Mouse (Mus musculus): ENCODE results near the gene Efcab11.
A peak's percentile ranks its signal among the peaks of the same experiment; 100 is the strongest.

The Efcab11 gene

DNA sequence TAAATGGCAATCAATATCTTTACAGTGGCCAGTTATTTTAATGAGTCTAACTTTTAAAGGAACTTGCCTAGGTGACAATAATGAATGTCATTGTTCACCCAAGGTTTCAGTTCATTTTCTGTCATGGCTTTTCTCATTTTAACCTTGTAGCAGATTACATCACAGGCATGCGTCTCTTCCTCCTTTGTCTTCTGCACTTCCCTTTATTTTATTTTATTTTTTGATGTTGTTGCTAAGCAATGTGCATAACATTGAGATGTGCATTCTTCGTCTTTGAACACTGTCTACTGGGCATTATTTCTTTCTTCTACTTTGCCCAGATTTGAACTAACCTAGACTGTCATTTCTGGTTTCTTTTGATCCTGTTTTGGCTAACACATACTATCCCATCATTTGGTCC is 88.3 kb downstream of the Efcab11 start:
- DNase-seq = no peak

DNA sequence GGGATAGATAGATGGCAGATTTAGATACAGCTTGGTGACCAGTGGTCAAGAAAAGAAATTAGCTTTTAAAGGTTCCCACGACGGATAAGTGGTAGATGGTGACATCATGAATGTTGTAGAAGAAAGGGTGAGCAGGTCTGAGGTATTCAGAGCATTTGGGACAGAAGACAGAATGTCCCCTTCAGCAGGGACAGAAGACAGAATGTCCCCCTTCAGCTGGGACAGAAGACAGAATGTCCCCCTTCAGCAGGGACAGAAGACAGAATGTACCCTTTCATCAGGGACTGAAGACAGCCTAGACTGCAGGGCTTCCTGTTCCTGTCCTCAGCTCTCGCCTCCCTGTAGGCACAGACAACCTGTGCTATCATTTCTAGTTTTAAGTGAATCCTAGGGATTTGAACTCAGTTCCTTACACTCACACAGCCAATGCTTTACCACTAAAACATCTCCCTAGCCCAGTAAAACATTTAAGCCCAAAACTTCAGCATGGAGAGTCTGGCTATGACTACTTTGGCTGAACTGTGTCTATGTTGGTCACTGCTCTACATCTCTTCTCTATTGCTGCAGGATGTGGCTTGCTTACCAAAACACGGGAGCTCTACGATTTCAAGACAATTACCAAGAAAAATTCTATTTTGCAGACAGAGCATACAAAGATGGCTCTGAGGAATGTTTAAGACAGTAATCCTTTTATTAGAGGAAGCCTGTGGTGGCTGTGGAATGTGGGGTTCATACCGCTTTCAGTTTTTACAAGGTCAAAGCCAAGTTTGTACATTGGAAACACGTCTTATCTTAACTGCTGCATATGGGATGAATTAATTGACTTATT is 89.2 kb downstream of the Efcab11 start:
- no peak for DNase-seq

GRCm38 (mm10) chr12:99794158-99794515 is 90.1 kb downstream of the Efcab11 start:
- no peak for DNase-seq

DNA sequence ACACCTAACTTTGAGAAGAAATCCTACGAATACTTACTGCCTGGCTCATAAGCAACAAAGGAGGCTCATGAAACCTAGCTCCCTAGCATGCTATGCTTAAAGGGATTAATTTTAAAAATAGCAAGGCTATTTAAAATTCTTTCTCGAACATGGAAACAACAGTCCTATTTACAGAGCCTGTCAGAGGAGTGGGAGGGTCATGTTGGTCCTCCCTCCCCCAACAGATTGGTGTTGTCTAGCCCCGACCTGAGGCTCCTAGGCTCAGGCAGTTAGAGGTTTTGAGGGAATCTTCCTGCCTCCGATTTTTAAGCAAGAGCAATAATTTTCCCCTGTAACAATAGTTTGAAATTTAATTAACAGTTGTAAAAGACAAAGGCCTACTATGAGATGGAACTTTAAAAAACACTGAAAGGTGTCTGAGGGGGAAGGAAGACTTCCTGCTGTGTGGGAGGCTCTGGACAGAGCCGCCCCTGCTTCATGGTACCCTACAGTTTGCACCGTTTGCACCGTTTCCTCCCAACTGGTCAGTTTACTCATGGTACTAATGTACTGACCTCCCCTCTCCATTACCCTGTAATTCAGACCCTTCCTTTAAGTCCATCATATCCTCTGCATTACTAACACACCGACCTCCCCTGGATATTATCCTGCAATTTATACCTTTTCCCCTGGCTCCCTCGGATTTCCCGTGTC is 90.6 kb downstream of the Efcab11 start:
- DNase-seq = no peak

DNA sequence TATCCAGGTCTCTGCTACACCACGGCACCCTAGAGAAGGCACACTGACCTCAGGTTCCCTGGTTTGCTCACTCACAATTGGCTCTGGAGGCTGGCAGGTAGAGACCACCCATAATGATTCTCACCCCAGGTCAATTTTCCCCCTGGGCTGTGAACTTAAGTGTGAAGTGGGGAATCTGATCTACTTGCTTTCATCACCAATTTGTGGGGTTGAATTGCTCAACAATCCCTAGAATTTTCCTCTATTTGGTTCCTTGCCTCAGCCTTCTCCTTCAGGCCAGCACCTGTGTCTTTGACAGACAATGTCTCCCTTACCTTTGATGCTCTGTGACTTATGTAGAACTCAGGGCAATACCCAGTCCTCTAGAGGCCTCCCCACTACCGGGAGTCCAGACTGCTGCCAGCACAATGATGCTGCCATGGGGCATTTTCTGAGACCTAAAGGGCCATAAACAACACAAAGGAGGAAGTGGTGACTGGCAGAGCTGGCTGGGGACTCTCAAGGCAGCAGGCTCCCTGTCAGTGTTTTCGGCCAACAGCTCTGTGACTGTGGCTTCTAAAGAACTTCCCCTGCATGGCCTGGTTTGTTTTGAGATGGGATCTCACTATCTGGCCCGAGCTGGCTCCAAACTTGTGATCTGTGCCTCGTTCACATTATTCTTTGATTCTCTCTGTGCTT is 94.8 kb downstream of the Efcab11 start:
- no peak for DNase-seq

DNA sequence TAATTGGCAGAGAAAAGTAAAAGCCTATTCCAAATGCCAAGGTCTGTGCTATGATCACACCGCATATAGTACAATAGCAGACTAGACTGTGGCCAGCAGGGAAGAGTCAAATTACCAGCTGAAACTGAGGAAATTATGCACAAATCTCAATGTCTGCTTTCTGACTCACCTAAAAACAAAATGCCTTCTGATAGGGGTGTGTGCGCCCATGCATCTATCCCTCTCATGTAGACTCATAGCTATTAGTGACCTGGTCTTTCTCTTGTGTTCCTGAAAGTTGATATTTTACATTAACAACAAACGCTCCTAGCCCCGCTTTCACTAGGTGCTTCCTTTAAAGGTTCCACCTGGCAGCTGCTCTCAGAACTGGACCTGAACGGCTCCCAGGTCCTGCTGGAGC is 102.5 kb downstream of the Efcab11 start:
- no peak for DNase-seq

- DNase-seq = no peak
Measured at GRCm38 (mm10) chr12:99780396-99780795, 103.8 kb downstream of the Efcab11 start.

DNA sequence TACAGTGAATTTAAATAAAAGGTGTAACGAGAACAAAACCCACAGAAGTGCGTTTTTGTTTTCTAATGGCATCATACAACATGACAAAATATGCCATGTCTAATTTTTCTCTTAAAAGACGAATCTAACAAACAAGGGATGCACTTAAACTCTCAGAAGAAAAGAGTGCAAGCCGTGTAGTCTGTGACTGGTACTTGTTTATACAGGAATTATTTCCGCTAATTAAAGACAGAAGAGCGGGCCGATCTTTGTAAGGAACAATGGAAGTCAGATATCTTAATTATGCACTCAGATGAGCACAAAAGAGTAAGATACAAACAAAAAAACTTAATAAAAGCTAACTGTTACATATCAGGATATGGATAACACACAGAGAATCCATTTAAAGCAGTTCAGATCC is 104.3 kb downstream of the Efcab11 start:
- DNase-seq = no peak

DNA sequence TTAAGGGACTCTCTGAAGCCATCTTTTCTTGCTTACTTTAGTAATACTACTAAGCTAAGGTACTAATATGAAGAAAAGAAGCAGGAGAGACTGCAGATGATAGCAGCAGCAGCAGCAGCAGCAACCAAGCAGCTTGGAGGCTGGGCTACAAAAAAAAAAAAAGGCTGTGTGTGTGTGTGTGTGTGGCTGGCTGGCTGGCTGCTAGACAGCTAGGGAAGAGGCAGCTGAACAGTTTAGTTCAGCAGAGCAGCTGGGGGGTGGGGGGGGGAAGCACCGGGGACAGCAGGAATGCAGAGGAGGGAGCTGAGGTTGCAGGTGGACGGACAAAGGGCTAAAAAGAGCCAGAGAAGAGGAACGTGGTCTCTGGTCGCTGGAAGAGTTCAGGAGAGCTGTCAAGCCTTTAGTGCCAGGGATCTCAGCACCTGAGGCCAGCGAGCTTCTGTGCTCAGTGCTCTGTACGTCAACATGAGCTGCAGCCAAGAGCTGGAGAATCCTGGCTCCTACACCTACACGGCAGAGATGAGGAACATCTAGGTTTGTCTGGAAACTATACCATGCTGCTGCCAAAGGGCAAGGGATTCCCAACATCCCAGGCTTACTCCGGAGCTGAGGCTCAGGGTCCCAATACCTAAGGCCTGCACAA is 107.6 kb downstream of the Efcab11 start:
- DNase-seq = no peak

DNA sequence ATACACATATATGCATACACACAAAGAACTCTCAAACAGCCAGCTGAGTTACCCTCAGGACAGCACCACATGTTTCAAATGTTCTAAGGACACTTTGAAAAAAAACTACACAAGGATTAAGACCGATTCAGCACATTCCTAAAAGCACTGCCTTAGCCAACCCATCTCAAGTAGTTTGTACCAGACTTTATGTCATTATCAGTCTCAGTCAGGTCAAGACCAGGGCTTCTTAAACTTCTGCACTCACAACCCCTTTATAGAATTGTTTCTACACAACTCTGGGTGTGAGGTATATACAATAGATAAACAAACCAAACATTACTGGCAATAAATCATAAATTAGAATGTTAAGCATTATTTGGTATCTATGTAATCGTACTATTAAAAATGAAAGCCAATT is 109.4 kb downstream of the Efcab11 start:
- no peak for DNase-seq

DNA sequence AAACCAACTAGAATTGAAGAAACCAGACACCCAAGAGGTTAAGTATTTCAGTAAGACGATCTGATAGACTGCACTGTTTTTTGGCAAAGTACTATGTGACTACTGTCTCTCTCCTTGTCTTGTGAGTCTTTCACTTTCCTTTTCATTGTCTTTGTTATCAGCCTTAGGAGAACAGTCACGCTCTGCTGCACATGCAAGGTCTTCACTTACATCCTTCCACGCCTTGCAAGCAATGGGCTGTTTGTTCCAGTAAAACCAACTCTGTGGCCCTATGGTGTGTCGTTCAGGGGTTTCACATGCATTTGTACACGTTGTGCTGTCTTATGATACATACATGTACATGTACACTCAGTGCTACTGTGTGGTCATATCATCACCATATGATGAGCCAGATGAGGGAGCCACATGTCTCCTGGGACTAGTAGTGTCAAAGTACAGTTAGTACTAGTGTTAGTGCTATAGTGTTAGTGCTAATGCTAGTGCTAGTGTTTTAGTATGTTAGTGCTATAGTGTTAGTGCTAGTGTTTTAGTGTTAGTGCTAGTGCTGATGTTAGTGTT is 110.5 kb downstream of the Efcab11 start:
- no peak for DNase-seq

DNA sequence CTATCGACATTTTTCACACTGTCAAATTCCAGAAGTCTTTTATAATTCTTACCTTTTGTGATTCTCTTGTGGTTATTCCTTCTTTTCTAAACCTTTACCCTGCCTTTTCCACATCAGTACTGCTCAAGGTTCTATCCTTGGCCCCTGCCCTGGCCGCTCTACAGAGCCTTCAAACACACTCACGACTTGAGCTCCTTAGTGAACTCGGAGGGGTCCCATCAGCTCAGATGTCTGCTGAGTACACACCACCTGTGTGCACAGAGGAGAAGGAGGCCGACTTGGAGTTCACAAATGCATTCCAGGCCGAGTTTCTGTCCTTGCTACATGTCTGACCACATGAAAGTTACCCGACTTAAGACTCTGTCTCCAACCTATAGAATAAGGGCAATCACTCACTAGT is 113.2 kb downstream of the Efcab11 start:
- no peak for DNase-seq

DNA sequence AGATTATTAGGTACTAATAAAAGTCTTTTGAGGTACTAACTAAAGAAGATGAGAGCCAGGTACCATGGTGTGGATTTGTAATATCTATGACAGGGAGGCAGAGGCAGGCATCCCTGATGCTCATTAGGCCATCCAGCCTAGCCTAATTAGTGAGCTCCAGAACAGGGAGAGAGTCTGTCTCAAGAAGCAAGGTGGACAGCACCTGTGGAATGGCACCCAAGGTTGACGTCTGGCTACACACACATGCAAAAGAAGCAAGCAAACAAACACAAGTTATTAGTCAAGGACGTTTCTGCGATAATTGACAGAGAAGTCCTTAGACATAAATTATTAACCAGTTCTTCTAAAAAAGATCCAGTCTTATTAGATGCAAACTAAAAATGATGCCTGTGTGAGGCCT is 114.6 kb downstream of the Efcab11 start:
- DNase-seq = no peak

DNA sequence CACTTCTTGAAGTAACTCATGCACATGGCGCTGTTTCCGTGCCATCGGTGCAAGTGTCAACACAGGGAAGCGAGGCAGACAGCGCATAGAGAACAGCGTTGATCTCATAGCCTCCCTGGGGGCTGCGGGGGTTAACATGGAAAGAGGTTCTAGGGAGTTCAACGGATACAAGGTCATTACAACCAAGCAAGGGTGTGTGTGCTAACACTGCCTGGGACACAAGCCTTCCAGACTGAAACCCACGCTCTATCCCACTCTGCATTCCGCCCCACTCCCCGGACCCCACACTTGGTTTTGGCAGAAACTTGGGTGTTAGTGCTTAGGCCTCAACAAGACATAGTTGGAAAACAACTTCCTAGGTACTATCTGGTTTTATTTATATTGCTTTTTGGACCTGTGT is 116.5 kb downstream of the Efcab11 start:
- DNase-seq = no peak

DNA sequence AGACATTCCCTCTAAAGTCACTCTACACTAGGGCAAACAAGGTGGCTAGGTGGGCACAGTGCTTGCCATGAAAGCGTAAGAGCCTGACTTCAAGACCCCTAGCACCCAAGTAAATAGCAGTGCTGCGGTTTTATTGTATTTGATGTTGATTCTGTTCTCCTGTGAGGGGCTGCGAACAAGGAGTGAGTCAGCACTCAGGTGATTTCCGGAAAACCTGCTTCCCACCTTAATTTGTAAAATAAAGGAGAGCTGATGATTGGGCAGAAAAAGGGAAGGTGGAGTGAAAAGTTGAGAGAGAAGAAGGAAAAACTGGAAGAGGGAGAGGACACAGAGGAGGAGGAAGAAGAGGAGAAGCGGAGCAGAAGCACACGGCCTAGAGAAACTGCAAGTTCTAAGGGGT is 118.3 kb downstream of the Efcab11 start:
- DNase-seq = no peak

- no peak for DNase-seq
Measured at GRCm38 (mm10) chr12:99764053-99764452, 120.2 kb downstream of the Efcab11 start.

- DNase-seq = no peak
Measured at GRCm38 (mm10) chr12:99757754-99758526, 126.3 kb downstream of the Efcab11 start.

GRCm38 (mm10) chr12:99756914-99757687 is 127.1 kb downstream of the Efcab11 start:
- no peak for DNase-seq

GRCm38 (mm10) chr12:99756213-99756612 is 128.0 kb downstream of the Efcab11 start:
- DNase-seq = no peak

GRCm38 (mm10) chr12:99752986-99753385 is 131.3 kb downstream of the Efcab11 start:
- no peak for DNase-seq

DNA sequence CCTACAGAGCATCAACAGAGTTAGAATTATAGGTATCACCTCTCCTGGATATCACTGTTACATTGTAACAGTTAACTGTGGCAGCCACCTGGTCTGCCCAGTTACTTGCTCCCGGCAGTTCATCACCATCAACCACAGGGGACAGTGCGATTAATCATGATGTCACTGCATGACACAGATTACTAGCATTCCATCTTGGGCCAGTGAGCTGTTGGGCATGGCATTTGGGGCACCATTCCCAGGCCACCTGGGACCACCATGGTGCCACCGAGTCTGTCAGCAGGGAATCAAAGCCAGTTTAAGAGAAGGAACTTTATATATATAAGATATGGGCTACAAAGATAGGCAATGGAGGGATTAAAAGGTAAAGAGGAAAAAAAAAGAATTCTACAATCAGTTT is 134.8 kb downstream of the Efcab11 start:
- no peak for DNase-seq

DNA sequence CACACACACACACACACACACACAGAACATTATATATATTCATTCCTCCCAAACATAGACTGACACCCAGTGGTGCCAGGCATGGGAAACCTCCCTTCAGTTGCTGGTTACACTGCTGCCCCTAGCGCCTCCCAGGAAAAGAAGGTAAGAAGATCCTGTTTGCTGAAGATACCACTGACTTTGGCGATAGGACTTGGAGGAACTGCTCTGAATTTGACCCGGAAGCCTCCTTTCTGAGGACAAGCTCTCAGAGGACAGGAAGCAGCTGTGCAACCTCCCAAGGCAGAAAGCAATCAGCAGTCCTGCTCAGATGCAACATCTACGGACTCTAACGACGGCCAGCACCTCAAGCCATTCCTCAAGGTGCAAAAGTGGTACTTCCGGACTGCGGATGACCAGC is 142.6 kb downstream of the Efcab11 start:
- peak; percentile 44 for DNase-seq

All from thymus, postnatal 4 days (tissue).